Mouse (Mus musculus): ENCODE results near the gene Hnrnpdl.

- no peak for TF ChIP-seq CTCF (IDR thresholded peaks at IDR 0.05; ENCODE audit: insufficient read depth, low read depth, low read length)
- TF ChIP-seq POLR2A (IDR thresholded peaks at IDR 0.05; ENCODE audit: insufficient read depth, low read depth, low read length) = no peak
These were observed 32.1 kb upstream of the Hnrnpdl start for GRCm38 (mm10) chr5:100071541-100071940.

Data from olfactory bulb, adult 2 months (tissue).